Mouse (Mus musculus): Measurements from ENCODE around the gene Sdha. TPM values are rescaled to one million over a fixed set of nuclear protein-coding genes. Genes with fewer than 3 reads are reported as not detected.

The Sdha gene
- polyA plus RNA-seq, 1 experiment from 2014 or later, result 263 TPM

- peak; percentile 73 for DNase-seq (ENCODE audit: low spot score)
- under 1% methylated on average over 27 of the region's 27 CpGs for WGBS
- peaks cover 33% of the 10 kb centered on the region for H3K27me3 ChIP-seq (ENCODE audit: low read depth, poor library complexity, severe bottlenecking)
- no peaks in the 10 kb centered on the region for H3K36me3 ChIP-seq
- no peak within 1 kb of the TSS for H3K27ac ChIP-seq
- H3K4me1 ChIP-seq, result peaks cover 9% of the 10 kb centered on the region; the same call in 1 of the 2 replicates
- H3K4me3 ChIP-seq, result peak within 1 kb of the TSS; percentile 41
- no peaks in the 10 kb centered on the region for H3K9me3 ChIP-seq (replicated peaks)
Observed at GRCm38 (mm10) chr13:74292167-74292566, 57.9 kb downstream of the Sdha start, which contains the start of gene Ahrr. Ahrr (minus strand) TSS chr13:74292331.

- Histone ChIP-seq H3K27me3 (ENCODE audit: low read depth, poor library complexity, severe bottlenecking) (peaks cover 33% of the 10 kb centered on the region), H3K9me3 (replicated peaks) (no peaks in the 10 kb centered on the region), H3K4me1 (peaks cover 9% of the 10 kb centered on the region; the same call in 1 of the 2 replicates), H3K27ac (no peak overlapping the region), H3K4me3 (no peak overlapping the region), H3K36me3 (no peaks in the 10 kb centered on the region)
- 93% methylated on average over 5 of the region's 5 CpGs for WGBS
- no peak for DNase-seq (ENCODE audit: low spot score)
Observed at GRCm38 (mm10) chr13:74289646-74290045, 60.4 kb downstream of the Sdha start.

- Histone ChIP-seq H3K36me3 (no peaks in the 10 kb centered on the region), H3K4me3 (no peak overlapping the region), H3K27me3 (ENCODE audit: low read depth, poor library complexity, severe bottlenecking) (no peaks in the 10 kb centered on the region), H3K4me1 (no peaks in the 10 kb centered on the region), H3K27ac (no peak overlapping the region), H3K9me3 (replicated peaks) (no peaks in the 10 kb centered on the region)
- no peak for DNase-seq (ENCODE audit: low spot score)
- 86% methylated on average over 1 of the region's 2 CpGs for WGBS
Observed at GRCm38 (mm10) chr13:74282299-74282698, 67.8 kb downstream of the Sdha start.

- 79% methylated on average over 4 of the region's 4 CpGs for WGBS
- no peaks in the 10 kb centered on the region for H3K36me3 ChIP-seq
- H3K4me3 ChIP-seq, result no peak overlapping the region
- no peaks in the 10 kb centered on the region for H3K4me1 ChIP-seq
- H3K27ac ChIP-seq, result no peak overlapping the region
- peak; percentile 5 for DNase-seq (ENCODE audit: low spot score)
- H3K9me3 ChIP-seq (replicated peaks), result no peaks in the 10 kb centered on the region
- no peaks in the 10 kb centered on the region for H3K27me3 ChIP-seq (ENCODE audit: low read depth, poor library complexity, severe bottlenecking)
Observed at GRCm38 (mm10) chr13:74275726-74276125, 74.4 kb downstream of the Sdha start.

Other genes starting within 250 kb of the Sdha start
- gene Slc9a3, start 228.8 kb downstream of the Sdha start, polyA plus RNA-seq (2016; fragmentation: Nextera tagmentation; extraction: Ambion mirVana), result not detected in 2 replicates
- gene Exoc3, start 141.5 kb downstream of the Sdha start, polyA plus RNA-seq (2016; fragmentation: Nextera tagmentation; extraction: Ambion mirVana), result 78.4 and 87.2 TPM in 2 replicates
- 1.1 TPM in 2 replicates for gene Ahrr, start 57.9 kb downstream of the Sdha start, polyA plus RNA-seq (2016; fragmentation: Nextera tagmentation; extraction: Ambion mirVana)
- gene Pdcd6, start 32.7 kb downstream of the Sdha start, polyA plus RNA-seq (2016; fragmentation: Nextera tagmentation; extraction: Ambion mirVana), result 134 and 136 TPM in 2 replicates
- 52.7 and 54.0 TPM in 2 replicates for gene Ccdc127, start within 50 bp of the Sdha start, polyA plus RNA-seq (2016; fragmentation: Nextera tagmentation; extraction: Ambion mirVana)
- not detected in 2 replicates for gene Lrrc14b, start 13.7 kb upstream of the Sdha start, polyA plus RNA-seq (2016; fragmentation: Nextera tagmentation; extraction: Ambion mirVana)
- 5.0 and 5.9 TPM in 2 replicates for gene Zfp72, start 40.6 kb upstream of the Sdha start, polyA plus RNA-seq (2016; fragmentation: Nextera tagmentation; extraction: Ambion mirVana)
- gene Ftl1-ps1, start 49.4 kb upstream of the Sdha start, polyA plus RNA-seq (2016; fragmentation: Nextera tagmentation; extraction: Ambion mirVana), result 72.3 and 80.5 TPM in 2 replicates
- gene Zfp825, start 143.7 kb upstream of the Sdha start, polyA plus RNA-seq (2016; fragmentation: Nextera tagmentation; extraction: Ambion mirVana), result 21.2 and 27.1 TPM in 2 replicates